Comparison of ENCODE assay signal across 1 mouse cellular context in the genomic region with DNA sequence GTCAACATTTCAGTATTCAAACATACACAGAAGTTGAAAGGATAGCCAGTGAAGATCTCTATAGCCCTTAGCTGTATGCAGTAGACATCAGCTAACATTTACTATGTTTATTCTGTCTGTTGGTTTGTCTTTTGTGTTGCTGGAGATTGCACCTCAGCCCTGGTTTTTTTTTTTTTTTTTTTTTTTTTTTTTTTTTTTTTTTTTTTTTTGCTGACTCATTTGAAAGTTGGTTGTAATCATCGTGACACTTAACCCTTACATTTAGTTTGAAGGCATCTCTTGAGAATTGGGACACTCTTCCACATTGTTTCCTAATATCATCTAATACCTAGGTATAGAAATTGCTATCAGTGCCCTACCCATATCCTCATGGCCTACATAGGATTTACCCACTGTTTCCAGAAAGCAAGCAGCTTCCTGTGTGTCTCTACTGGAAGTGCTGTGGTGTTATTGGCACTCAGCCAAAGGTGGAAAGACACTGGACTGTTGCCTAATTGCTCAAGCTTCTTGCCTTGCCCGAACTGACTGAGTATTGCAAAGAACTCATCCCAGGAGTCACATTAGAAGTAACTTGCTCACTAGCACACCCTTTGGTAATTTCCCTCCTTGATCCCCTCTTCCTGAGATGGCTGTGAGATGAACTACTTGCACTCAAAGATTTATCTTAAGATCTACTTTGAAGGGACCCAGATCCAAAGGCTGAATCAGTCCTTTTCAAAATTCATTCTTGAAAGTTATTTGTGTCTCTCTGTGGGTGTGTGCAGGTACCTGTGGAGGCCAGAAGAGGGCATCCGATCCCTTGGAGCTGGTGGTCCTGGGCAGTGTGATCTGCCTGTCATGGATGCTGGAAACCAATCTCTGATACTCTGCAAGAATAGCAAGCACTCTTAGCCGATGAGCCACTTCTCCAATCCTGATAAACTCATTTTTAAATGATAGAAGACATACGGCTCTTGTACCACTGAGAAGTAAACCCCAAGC.
TF ChIP-seq lines count a peak whose summit lies in the region.

No protein-coding gene starts in this region.

TF ChIP-seq in CH12.LX, 34 proteins besides CTCF, POLR2A, EP300 and RAD21:
- TF ChIP-seq NELFE (IDR thresholded peaks at IDR 0.05; ENCODE audit: low read depth, low read length) (no peak), ETS1 (conservative IDR thresholded peaks at IDR 0.05; ENCODE audit: low read depth, low read length) (no peak), ELF1 (IDR thresholded peaks at IDR 0.05; ENCODE audit: low read depth, low read length) (no peak), TCF12 (IDR thresholded peaks at IDR 0.05; ENCODE audit: low read depth, low read length) (no peak), UBTF (IDR thresholded peaks at IDR 0.05; ENCODE audit: low read depth, low read length) (no peak), ZNF384 (IDR thresholded peaks at IDR 0.05; ENCODE audit: low read depth, low read length) (peak; percentile 94), CHD2 (IDR thresholded peaks at IDR 0.05; ENCODE audit: low read length) (no peak), MAFK (IDR thresholded peaks at IDR 0.05; ENCODE audit: insufficient replicate concordance, low read length) (peak; percentile 82), SMC3 (IDR thresholded peaks at IDR 0.05; ENCODE audit: low read depth, low read length) (peak; percentile 81), ZC3H11A (IDR thresholded peaks at IDR 0.05; ENCODE audit: low read depth, low read length) (peak; percentile 49), HCFC1 (IDR thresholded peaks at IDR 0.05; ENCODE audit: low read depth, low read length) (no peak)
